In the genomic region with DNA sequence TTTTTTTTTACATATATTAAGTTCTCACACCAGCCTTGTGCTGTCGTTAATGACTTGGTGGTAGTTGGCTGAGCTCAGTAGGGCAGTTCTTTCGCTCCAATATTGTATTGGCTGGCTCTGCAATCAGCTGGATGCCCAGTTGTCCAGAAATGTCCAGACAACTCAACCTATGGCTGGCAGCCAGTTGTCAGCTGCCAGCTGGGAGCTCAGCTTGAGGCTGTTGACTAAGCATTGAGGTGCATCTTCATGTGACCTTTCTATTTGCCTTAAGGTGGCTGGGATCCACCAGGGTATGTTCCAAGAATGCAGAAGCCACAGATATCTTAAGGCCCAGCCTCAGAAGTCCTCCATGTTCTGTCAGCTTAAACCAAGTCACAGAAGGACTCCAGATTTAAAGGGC, we compare ENCODE assay signal across 11 mouse cellular contexts. TPM values are rescaled to one million over a fixed set of nuclear protein-coding genes. Genes with fewer than 3 reads are reported as not detected.
DNase-seq lines count a peak whose midpoint lies in the region; ATAC-seq and TF ChIP-seq lines count a peak whose summit lies in the region.
"Had no signal": no experiment of that assay in that cellular context is flagged by ENCODE, and none has a peak within 500 bp of the region (broad histone marks: within the 10 kb centered on the region; RNA-seq: fewer than 3 reads in every experiment).

No protein-coding gene starts in this region.

- no peaks in the 10 kb centered on the region for H3K36me3 ChIP-seq in kidney, adult 2 months (ENCODE audit: control insufficient read depth, insufficient read depth, low read length)
- H3K36me3 ChIP-seq in kidney, embryonic 14.5 days (ENCODE audit: control insufficient read depth, insufficient read depth, low read length), result no peaks in the 10 kb centered on the region
- H3K36me3 ChIP-seq in forebrain, embryonic 13.5 days (ENCODE audit: poor library complexity, severe bottlenecking), result no peaks in the 10 kb centered on the region
- H3K36me3 ChIP-seq: lung, embryonic 15.5 days; midbrain, embryonic 13.5 days had no signal

- ATAC-seq in kidney, embryonic 14.5 days (ENCODE audit: low FRiP score, low TSS enrichment), result no peak
- no peak for ATAC-seq in forebrain, embryonic 13.5 days
- no peak for ATAC-seq in activated CD4-positive, CD25-positive, alpha-beta regulatory T cell, adult 4 months
- no peak for ATAC-seq in erythroblast, adult 5-6 weeks (replicated peaks; ENCODE audit: low FRiP score, poor library complexity, severe bottlenecking)
- ATAC-seq: midbrain, embryonic 13.5 days had no signal

- H3K27me3 ChIP-seq in kidney, adult 2 months (replicated peaks; ENCODE audit: control insufficient read depth, insufficient read depth, low read length), result no peaks in the 10 kb centered on the region
- no peaks in the 10 kb centered on the region for H3K27me3 ChIP-seq in kidney, embryonic 14.5 days (ENCODE audit: control insufficient read depth, insufficient read depth, low read length)
- H3K27me3 ChIP-seq in forebrain, embryonic 13.5 days, result no peaks in the 10 kb centered on the region
- H3K27me3 ChIP-seq: lung, embryonic 15.5 days; midbrain, embryonic 13.5 days had no signal

- H3K4me3 ChIP-seq in kidney, adult 2 months (ENCODE audit: insufficient read depth, low read depth, low read length), result no peak overlapping the region
- no peak overlapping the region for H3K4me3 ChIP-seq in kidney, embryonic 14.5 days (ENCODE audit: low read length)
- H3K4me3 ChIP-seq in forebrain, embryonic 13.5 days, result no peak overlapping the region
- H3K4me3 ChIP-seq: lung, embryonic 15.5 days; midbrain, embryonic 13.5 days had no signal

- WGBS in kidney, adult 2 months, result 52% methylated on average over 2 of the region's 2 CpGs
- 94% methylated on average over 2 of the region's 2 CpGs for WGBS in kidney, embryonic 14.5 days
- 78% methylated on average over 2 of the region's 2 CpGs for WGBS in forebrain, embryonic 13.5 days

- H3K9me3 ChIP-seq in kidney, embryonic 14.5 days (ENCODE audit: control insufficient read depth, low read length), result no peaks in the 10 kb centered on the region
- H3K9me3 ChIP-seq in forebrain, embryonic 13.5 days (replicated peaks), result no peaks in the 10 kb centered on the region
- H3K9me3 ChIP-seq: lung, embryonic 15.5 days; midbrain, embryonic 13.5 days had no signal

- TF ChIP-seq POLR2A in kidney, adult 2 months (IDR thresholded peaks at IDR 0.05; ENCODE audit: low read depth, low read length), result no peak

- no peak overlapping the region for H3K9ac ChIP-seq in kidney, embryonic 14.5 days (ENCODE audit: low read depth, low read length)
- no peak overlapping the region for H3K9ac ChIP-seq in forebrain, embryonic 13.5 days
- H3K9ac ChIP-seq: lung, embryonic 15.5 days; midbrain, embryonic 13.5 days had no signal

- H3K4me2 ChIP-seq in kidney, embryonic 14.5 days (replicated peaks; ENCODE audit: low read depth, low read length), result no peak overlapping the region
- H3K4me2 ChIP-seq in forebrain, embryonic 13.5 days, result no peak overlapping the region
- H3K4me2 ChIP-seq: lung, embryonic 15.5 days; midbrain, embryonic 13.5 days had no signal

- no peak overlapping the region for H3K27ac ChIP-seq in kidney, adult 2 months (ENCODE audit: insufficient read depth, low read depth, low read length)
- no peak overlapping the region for H3K27ac ChIP-seq in kidney, embryonic 14.5 days (ENCODE audit: low read depth, low read length)
- H3K27ac ChIP-seq in forebrain, embryonic 13.5 days, result no peak overlapping the region
- H3K27ac ChIP-seq: lung, embryonic 15.5 days; midbrain, embryonic 13.5 days had no signal

- peak; percentile 39 for DNase-seq in kidney, adult 2 months
- DNase-seq in adrenal gland, postnatal 14 days, result peak; percentile 36
- DNase-seq in cerebellum, postnatal 14 days, result peak; percentile 53 to 67
- DNase-seq in kidney, adult 9 months, result peak; percentile 14
- DNase-seq: thymus, postnatal 25 days had no signal

- no peak for TF ChIP-seq CTCF in kidney, adult 2 months (conservative IDR thresholded peaks at IDR 0.05; ENCODE audit: insufficient read depth, insufficient read length, low read depth, low read length)

- peaks cover 7% of the 10 kb centered on the region; the same call in 1 of the 2 replicates for H3K4me1 ChIP-seq in kidney, adult 2 months (ENCODE audit: control insufficient read depth, insufficient read depth, low read length)
- H3K4me1 ChIP-seq in kidney, embryonic 14.5 days (ENCODE audit: control insufficient read depth, insufficient read depth, low read length), result no peaks in the 10 kb centered on the region
- H3K4me1 ChIP-seq in forebrain, embryonic 13.5 days, result no peaks in the 10 kb centered on the region
- H3K4me1 ChIP-seq: lung, embryonic 15.5 days; midbrain, embryonic 13.5 days had no signal

RNA-seq across cellular contexts. Expression of a gene that starts 54.3 kb away (rescaled TPM):
- 12.1 and 14.2 TPM in 2 replicates for polyA plus RNA-seq in kidney, adult 2 months (2012; rRNA removed)
- 21.9 and 23.2 TPM in 2 replicates for polyA plus RNA-seq in kidney, embryonic 14.5 days (2014; fragmentation: Nextera tagmentation; extraction: Ambion mirVana)
- total RNA-seq in adrenal gland, postnatal 14 days (2021), result 55.7 and 63.3 TPM in 2 replicates
- 37.2 and 41.0 TPM in 2 replicates for polyA plus RNA-seq in forebrain, embryonic 13.5 days (2015; fragmentation: Nextera tagmentation; extraction: Ambion mirVana)
- polyA plus RNA-seq in activated CD4-positive, CD25-positive, alpha-beta regulatory T cell, adult 4 months (2017; shearing (Covaris generic)), result 10 to 100 TPM; 35.6 to 58.6 TPM
- total RNA-seq in erythroblast, adult 5-6 weeks (2015; ENCODE audit: low replicate concordance), result 138 and 146 TPM in 2 replicates
- total RNA-seq in erythroblast, adult 5-6 weeks (2017; ENCODE audit: low replicate concordance), result 214 and 245 TPM in 2 replicates
